Mouse (Mus musculus): ENCODE measurements around the gene D130043K22Rik. TPM values are rescaled to one million over a fixed set of nuclear protein-coding genes. Genes with fewer than 3 reads are reported as not detected.

Gene D130043K22Rik
- polyA plus RNA-seq, 1 experiment from 2014 or later: not detected

DNA sequence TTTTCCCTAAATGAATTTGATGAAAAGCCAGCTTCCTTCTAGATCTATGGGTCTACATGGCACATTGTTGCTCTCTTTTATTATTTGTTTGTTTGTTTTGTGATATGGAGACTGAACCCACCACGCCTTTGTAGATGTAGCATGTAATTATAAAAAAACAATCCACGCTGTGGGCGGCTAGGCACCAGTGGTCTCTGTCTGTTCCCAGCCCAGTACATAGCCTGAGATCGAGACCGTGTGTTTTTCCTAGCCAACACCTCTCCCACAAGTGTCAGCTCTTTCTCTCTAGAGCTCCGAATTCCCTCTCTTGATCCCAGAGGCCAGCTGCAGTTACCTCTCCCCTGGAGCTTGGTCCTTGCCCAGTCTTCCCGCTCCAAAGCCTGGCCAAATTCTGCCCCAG is 23.3 kb downstream of the D130043K22Rik start:
- no peak for ATAC-seq (replicated peaks; ENCODE audit: extremely low read depth, insufficient read depth, low FRiP score)
- Histone ChIP-seq H3K4me1 (ENCODE audit: control insufficient read depth, insufficient read depth, low read length) (no peaks in the 10 kb centered on the region), H3K27ac (ENCODE audit: low read length) (no peak overlapping the region), H3K4me2 (ENCODE audit: low read depth, low read length) (no peak overlapping the region), H3K9ac (ENCODE audit: low read length) (no peak overlapping the region), H3K4me3 (ENCODE audit: low read length) (no peak overlapping the region), H3K9me3 (replicated peaks; ENCODE audit: control insufficient read depth, low read length) (no peaks in the 10 kb centered on the region), H3K36me3 (ENCODE audit: control insufficient read depth, insufficient read depth) (no peaks in the 10 kb centered on the region), H3K27me3 (ENCODE audit: control insufficient read depth, insufficient read depth, low read length) (no peaks in the 10 kb centered on the region)
- WGBS: 83% methylated on average over 7 of the region's 7 CpGs

DNA sequence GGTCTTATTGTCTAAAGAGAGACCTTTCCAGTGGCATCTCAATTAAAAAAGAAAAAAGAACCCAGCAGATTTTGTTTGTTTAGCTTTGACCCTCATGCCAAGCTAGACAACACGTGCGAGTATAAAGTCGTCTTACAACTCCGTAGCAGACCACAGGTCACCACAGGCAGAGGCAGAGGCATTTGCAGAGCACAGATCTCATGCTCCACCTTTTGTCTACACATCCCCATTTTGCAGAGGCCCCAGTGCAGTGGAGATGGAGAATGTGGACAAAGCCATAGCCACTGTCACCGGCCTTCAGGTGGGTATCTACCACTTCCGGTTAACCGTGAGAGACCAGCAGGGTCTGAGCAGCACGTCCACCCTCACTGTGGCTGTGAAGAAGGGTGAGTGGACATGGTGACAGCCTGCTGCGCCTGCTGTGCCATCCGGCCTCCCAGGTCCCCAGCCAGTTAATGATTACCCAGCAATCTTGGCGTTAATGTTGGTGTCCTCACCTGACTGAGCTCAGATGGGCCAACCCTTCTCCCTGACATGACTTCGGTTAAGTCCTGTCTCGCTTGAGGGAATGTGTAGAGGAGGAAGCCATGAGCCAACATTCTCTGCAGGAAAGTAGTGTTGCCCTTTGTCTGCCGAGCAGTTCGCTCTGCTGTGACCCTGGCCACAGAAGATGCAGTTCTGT is 34.6 kb downstream of the D130043K22Rik start:
- no peak overlapping the region for H3K4me3 ChIP-seq (ENCODE audit: low read length)
- H3K4me1 ChIP-seq (ENCODE audit: control insufficient read depth, insufficient read depth, low read length): no peaks in the 10 kb centered on the region
- H3K9me3 ChIP-seq (replicated peaks; ENCODE audit: control insufficient read depth, low read length): 0 out of 2 replicates have a peak, but pooled peaks cover 4% of the 10 kb centered on the region
- no peak for ATAC-seq (replicated peaks; ENCODE audit: extremely low read depth, insufficient read depth, low FRiP score)
- H3K27ac ChIP-seq (ENCODE audit: low read length): no peak overlapping the region
- no peak overlapping the region for H3K9ac ChIP-seq (ENCODE audit: low read length)
- WGBS: 82% methylated on average over 15 of the region's 15 CpGs
- H3K27me3 ChIP-seq (ENCODE audit: control insufficient read depth, insufficient read depth, low read length): no peaks in the 10 kb centered on the region
- H3K4me2 ChIP-seq (ENCODE audit: low read depth, low read length): no peak overlapping the region
- H3K36me3 ChIP-seq (ENCODE audit: control insufficient read depth, insufficient read depth): no peaks in the 10 kb centered on the region

GRCm38 (mm10) chr13:24880208-24880607 is 35.3 kb downstream of the D130043K22Rik start:
- no peak overlapping the region for H3K4me3 ChIP-seq (ENCODE audit: low read length)
- ATAC-seq (replicated peaks; ENCODE audit: extremely low read depth, insufficient read depth, low FRiP score): no peak
- no peaks in the 10 kb centered on the region for H3K27me3 ChIP-seq (ENCODE audit: control insufficient read depth, insufficient read depth, low read length)
- H3K9me3 ChIP-seq (replicated peaks; ENCODE audit: control insufficient read depth, low read length): 0 out of 2 replicates have a peak, but pooled peaks cover 4% of the 10 kb centered on the region
- H3K4me2 ChIP-seq (ENCODE audit: low read depth, low read length): no peak overlapping the region
- H3K9ac ChIP-seq (ENCODE audit: low read length): no peak overlapping the region
- 73% methylated on average over 6 of the region's 6 CpGs for WGBS
- no peaks in the 10 kb centered on the region for H3K4me1 ChIP-seq (ENCODE audit: control insufficient read depth, insufficient read depth, low read length)
- H3K36me3 ChIP-seq (ENCODE audit: control insufficient read depth, insufficient read depth): no peaks in the 10 kb centered on the region
- H3K27ac ChIP-seq (ENCODE audit: low read length): no peak overlapping the region

- Histone ChIP-seq H3K9ac (ENCODE audit: low read length) (no peak overlapping the region), H3K9me3 (replicated peaks; ENCODE audit: control insufficient read depth, low read length) (0 out of 2 replicates have a peak, but pooled peaks cover 4% of the 10 kb centered on the region), H3K27ac (ENCODE audit: low read length) (no peak overlapping the region), H3K36me3 (ENCODE audit: control insufficient read depth, insufficient read depth) (no peaks in the 10 kb centered on the region), H3K4me2 (ENCODE audit: low read depth, low read length) (no peak overlapping the region), H3K4me3 (ENCODE audit: low read length) (no peak overlapping the region), H3K4me1 (ENCODE audit: control insufficient read depth, insufficient read depth, low read length) (no peaks in the 10 kb centered on the region), H3K27me3 (ENCODE audit: control insufficient read depth, insufficient read depth, low read length) (no peaks in the 10 kb centered on the region)
- 74% methylated on average over 5 of the region's 5 CpGs for WGBS
- no peak for ATAC-seq (replicated peaks; ENCODE audit: extremely low read depth, insufficient read depth, low FRiP score)
Measured at GRCm38 (mm10) chr13:24880704-24881103, 35.8 kb downstream of the D130043K22Rik start.

DNA sequence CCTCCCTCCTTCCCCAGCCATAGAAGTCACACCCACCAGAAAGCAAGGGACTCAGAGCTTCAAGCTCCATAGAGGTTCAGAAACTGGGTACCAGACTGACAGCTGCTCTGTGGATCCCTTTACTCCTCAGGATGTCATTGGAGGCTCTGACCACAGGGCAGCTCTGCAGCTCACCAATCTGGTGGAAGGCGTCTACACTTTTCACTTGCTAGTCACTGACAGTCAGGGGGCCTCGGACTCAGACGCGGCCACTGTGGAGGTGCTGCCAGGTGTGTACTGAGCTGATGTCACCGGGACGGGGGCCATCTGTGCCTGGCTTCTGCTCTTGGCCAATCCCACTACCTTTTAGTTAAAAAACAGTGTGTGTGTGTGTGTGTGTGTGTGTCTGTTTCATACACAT is 37.5 kb downstream of the D130043K22Rik start:
- ATAC-seq (replicated peaks; ENCODE audit: extremely low read depth, insufficient read depth, low FRiP score): no peak
- Histone ChIP-seq H3K4me2 (ENCODE audit: low read depth, low read length) (no peak overlapping the region), H3K4me1 (ENCODE audit: control insufficient read depth, insufficient read depth, low read length) (no peaks in the 10 kb centered on the region), H3K9ac (ENCODE audit: low read length) (no peak overlapping the region), H3K36me3 (ENCODE audit: control insufficient read depth, insufficient read depth) (no peaks in the 10 kb centered on the region), H3K9me3 (replicated peaks; ENCODE audit: control insufficient read depth, low read length) (0 out of 2 replicates have a peak, but pooled peaks cover 4% of the 10 kb centered on the region), H3K27me3 (ENCODE audit: control insufficient read depth, insufficient read depth, low read length) (no peaks in the 10 kb centered on the region), H3K4me3 (ENCODE audit: low read length) (no peak overlapping the region), H3K27ac (ENCODE audit: low read length) (no peak overlapping the region)
- WGBS: 93% methylated on average over 6 of the region's 6 CpGs

- 58% methylated on average over 1 of the region's 1 CpGs for WGBS
- H3K4me1 ChIP-seq (ENCODE audit: control insufficient read depth, insufficient read depth, low read length): no peaks in the 10 kb centered on the region
- no peak overlapping the region for H3K4me2 ChIP-seq (ENCODE audit: low read depth, low read length)
- H3K4me3 ChIP-seq (ENCODE audit: low read length): no peak overlapping the region
- no peaks in the 10 kb centered on the region for H3K36me3 ChIP-seq (ENCODE audit: control insufficient read depth, insufficient read depth)
- no peaks in the 10 kb centered on the region for H3K9me3 ChIP-seq (replicated peaks; ENCODE audit: control insufficient read depth, low read length)
- H3K27ac ChIP-seq (ENCODE audit: low read length): no peak overlapping the region
- ATAC-seq (replicated peaks; ENCODE audit: extremely low read depth, insufficient read depth, low FRiP score): no peak
- no peak overlapping the region for H3K9ac ChIP-seq (ENCODE audit: low read length)
- no peaks in the 10 kb centered on the region for H3K27me3 ChIP-seq (ENCODE audit: control insufficient read depth, insufficient read depth, low read length)
Measured at GRCm38 (mm10) chr13:24889554-24889953, 44.6 kb downstream of the D130043K22Rik start.

GRCm38 (mm10) chr13:24892516-24892915 is 47.6 kb downstream of the D130043K22Rik start:
- H3K4me1 ChIP-seq (ENCODE audit: control insufficient read depth, insufficient read depth, low read length): no peaks in the 10 kb centered on the region
- H3K27ac ChIP-seq (ENCODE audit: low read length): no peak overlapping the region
- no peaks in the 10 kb centered on the region for H3K27me3 ChIP-seq (ENCODE audit: control insufficient read depth, insufficient read depth, low read length)
- WGBS: 86% methylated on average over 3 of the region's 3 CpGs
- no peak overlapping the region for H3K4me2 ChIP-seq (ENCODE audit: low read depth, low read length)
- no peak overlapping the region for H3K9ac ChIP-seq (ENCODE audit: low read length)
- no peaks in the 10 kb centered on the region for H3K36me3 ChIP-seq (ENCODE audit: control insufficient read depth, insufficient read depth)
- no peak for ATAC-seq (replicated peaks; ENCODE audit: extremely low read depth, insufficient read depth, low FRiP score)
- H3K4me3 ChIP-seq (ENCODE audit: low read length): no peak overlapping the region
- no peaks in the 10 kb centered on the region for H3K9me3 ChIP-seq (replicated peaks; ENCODE audit: control insufficient read depth, low read length)

DNA sequence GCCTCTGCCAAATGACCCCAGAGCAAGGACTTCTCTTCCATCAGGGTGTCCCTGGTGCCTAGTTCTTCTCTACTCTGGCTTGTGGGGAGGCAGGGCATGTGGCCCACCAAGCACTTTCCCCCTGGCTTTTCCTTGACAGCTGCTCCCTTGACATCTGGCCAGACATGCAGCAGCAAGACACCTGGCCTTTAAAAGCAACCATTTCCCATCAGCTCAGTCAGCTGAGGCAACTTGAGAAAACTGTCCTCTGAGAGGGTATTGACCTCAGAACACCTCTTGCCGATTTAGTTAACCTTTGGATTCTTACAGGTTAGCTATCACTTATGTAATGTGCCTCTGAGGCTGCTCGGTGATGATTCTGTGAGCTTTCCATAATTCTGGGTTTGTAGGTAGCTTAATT is 48.9 kb downstream of the D130043K22Rik start:
- no peak overlapping the region for H3K4me3 ChIP-seq (ENCODE audit: low read length)
- H3K27ac ChIP-seq (ENCODE audit: low read length): no peak overlapping the region
- H3K9ac ChIP-seq (ENCODE audit: low read length): no peak overlapping the region
- no peaks in the 10 kb centered on the region for H3K9me3 ChIP-seq (replicated peaks; ENCODE audit: control insufficient read depth, low read length)
- 68% methylated on average over 2 of the region's 2 CpGs for WGBS
- no peaks in the 10 kb centered on the region for H3K4me1 ChIP-seq (ENCODE audit: control insufficient read depth, insufficient read depth, low read length)
- no peak for ATAC-seq (replicated peaks; ENCODE audit: extremely low read depth, insufficient read depth, low FRiP score)
- H3K4me2 ChIP-seq (ENCODE audit: low read depth, low read length): no peak overlapping the region
- H3K27me3 ChIP-seq (ENCODE audit: control insufficient read depth, insufficient read depth, low read length): no peaks in the 10 kb centered on the region
- no peaks in the 10 kb centered on the region for H3K36me3 ChIP-seq (ENCODE audit: control insufficient read depth, insufficient read depth)

DNA sequence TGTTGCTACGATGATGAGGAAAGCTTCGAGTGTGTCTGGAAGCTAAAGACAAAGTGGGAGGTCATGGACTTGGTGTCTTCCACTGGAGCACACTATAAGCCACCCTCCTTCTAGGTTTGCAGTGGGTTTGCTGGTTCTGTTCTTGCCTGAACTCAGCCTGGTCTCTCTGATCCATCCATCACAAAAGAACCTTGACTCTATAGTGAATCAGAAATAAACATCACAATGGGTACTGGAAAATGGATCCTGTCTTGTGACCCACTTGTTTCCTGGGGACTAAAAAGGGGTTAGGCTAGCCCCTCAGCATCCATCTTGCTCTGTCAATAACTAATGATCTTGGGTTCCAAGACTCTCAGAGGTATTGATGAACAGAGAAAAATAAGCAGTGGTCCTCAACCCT is 57.0 kb downstream of the D130043K22Rik start:
- H3K27me3 ChIP-seq (ENCODE audit: control insufficient read depth, insufficient read depth, low read length): no peaks in the 10 kb centered on the region
- no peak overlapping the region for H3K27ac ChIP-seq (ENCODE audit: low read length)
- H3K36me3 ChIP-seq (ENCODE audit: control insufficient read depth, insufficient read depth): no peaks in the 10 kb centered on the region
- 91% methylated on average over 2 of the region's 2 CpGs for WGBS
- H3K4me3 ChIP-seq (ENCODE audit: low read length): no peak overlapping the region
- no peak overlapping the region for H3K4me2 ChIP-seq (ENCODE audit: low read depth, low read length)
- no peaks in the 10 kb centered on the region for H3K9me3 ChIP-seq (replicated peaks; ENCODE audit: control insufficient read depth, low read length)
- no peak for ATAC-seq (replicated peaks; ENCODE audit: extremely low read depth, insufficient read depth, low FRiP score)
- no peak overlapping the region for H3K9ac ChIP-seq (ENCODE audit: low read length)
- H3K4me1 ChIP-seq (ENCODE audit: control insufficient read depth, insufficient read depth, low read length): no peaks in the 10 kb centered on the region
